Mouse (Mus musculus) activated CD4-positive, CD25-positive, alpha-beta regulatory T cell (primary cell): ENCODE measurements around the gene Gm6657. TPM values are rescaled to one million over a fixed set of nuclear protein-coding genes. Genes with fewer than 3 reads are reported as not detected.

Source experiments
- polyA plus RNA-seq, 2 experiments: library from polyadenylated mRNA; unstranded; fragments of 100-300 nt; shearing (Covaris generic); gene quantifications; one replicate each; pipeline ENCODE4 v1.2.1; 2017

Gene Gm6657
- not detected for polyA plus RNA-seq

DNA sequence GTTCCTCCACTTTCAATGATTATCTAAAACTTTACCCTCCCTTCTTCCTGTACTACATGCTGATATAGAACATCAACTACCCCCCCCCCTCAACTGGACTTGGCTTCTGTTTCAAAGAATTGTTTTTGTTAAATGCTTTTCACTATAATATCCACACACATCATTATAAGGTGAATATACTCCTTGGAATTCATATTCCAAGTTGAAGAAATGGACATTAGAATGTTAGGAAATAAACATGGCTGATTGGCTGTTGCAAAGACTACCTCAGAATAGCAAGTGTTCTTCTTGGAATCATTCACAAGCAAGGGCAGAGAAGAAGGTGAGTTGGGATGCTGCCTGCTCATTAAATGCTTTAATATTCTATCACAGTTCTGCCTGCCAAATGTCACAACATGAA, at the start of gene Gm6657:
TSS of gene Gm6657 (plus strand) at position 301 of the 400 bp plus-strand sequence.

DNA sequence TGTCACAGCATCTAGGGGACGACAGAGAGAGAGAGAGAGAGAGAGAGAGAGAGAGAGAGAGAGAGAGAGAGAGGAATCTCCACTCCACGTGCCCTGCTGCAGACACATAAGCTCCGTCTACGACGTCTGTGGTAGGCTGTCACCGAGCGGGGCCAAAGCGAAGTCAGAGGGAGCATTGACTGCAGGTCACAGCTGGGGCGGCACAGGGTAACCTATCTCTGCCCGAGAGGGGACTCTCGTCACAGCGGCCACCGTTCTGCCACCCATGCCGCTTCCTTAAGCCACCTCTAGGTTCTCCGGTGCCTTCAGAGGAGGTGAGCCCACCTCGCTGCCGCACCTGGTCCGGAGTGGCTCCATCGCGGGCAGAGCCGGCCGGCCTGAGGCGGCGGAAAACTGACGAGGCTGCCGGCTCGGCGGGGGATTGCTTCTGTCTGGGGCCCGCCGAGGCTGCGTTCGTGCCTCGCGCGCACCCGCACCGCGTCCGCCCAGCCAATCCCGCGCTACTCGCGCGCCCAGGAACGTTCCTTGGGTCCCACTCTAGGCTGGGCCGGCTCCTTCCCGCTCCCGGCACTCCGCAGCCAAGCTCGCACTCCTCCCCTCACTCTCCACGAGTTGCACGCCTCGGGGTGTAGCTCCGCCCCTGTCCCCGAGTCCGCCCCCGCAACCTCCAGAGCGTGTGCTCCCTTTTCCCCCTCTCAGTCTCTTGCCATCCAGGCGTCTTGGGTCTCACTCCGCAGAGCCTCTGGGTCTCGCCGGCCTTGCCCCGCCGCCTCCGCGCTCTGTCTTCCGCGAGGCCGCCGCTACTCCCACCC, 31.9 kb downstream of the Gm6657 start, which contains the start of gene Gphn:
TSS of gene Gphn (plus strand) at position 673 of the 812 bp plus-strand sequence.

Other genes starting within 250 kb of the Gm6657 start
- gene Gphn, start 32.1 kb downstream of the Gm6657 start, polyA plus RNA-seq: 1 to 10 TPM; 7.6 to 8.0 TPM